10 mouse cellular contexts compared by ENCODE assay signal in the genomic region with DNA sequence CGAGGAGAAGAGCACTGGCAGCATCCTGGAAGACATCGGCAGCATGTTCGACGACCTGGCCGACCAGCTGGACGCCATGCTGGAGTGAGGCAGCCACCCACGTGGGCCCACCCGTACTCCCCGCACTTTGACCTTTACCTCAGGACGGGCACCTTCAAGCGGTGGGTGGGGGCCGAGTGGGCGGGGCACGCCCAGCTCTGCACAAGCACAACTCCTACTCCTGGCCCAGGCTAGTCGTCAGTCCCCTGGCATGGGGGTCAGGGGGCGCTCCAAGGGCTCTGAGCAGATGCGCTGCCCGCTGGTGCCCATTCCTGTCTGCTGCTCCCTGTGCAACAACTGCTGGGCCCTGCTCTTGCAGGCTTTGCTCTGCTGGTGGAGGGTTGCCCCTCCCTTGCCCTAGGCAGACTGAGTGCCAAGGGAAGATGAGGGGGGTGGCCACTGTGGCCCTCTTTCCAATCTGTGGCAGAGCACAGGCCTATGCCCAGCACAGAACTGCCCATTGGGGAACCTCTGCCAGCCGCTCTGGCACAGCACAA. TPM values are rescaled to one million over a fixed set of nuclear protein-coding genes. Genes with fewer than 3 reads are reported as not detected.
DNase-seq lines count a peak whose midpoint lies in the region; ATAC-seq and TF ChIP-seq lines count a peak whose summit lies in the region.
"Had no signal": no experiment of that assay in that cellular context is flagged by ENCODE, and none has a peak within 500 bp of the region (broad histone marks: within the 10 kb centered on the region; RNA-seq: fewer than 3 reads in every experiment).

No protein-coding gene starts in this region.

- no peak overlapping the region for H3K4me3 ChIP-seq in heart, postnatal 0 days (ENCODE audit: low read depth, low read length)
- no peak overlapping the region for H3K4me3 ChIP-seq in intestine, postnatal 0 days (ENCODE audit: low read depth, low read length)
- no peak overlapping the region for H3K4me3 ChIP-seq in stomach, embryonic 15.5 days (replicated peaks)

- no peaks in the 10 kb centered on the region for H3K4me1 ChIP-seq in heart, postnatal 0 days (ENCODE audit: control insufficient read depth, insufficient read depth)
- 0 out of 2 replicates have a peak, but pooled peaks cover 6% of the 10 kb centered on the region for H3K4me1 ChIP-seq in intestine, postnatal 0 days (replicated peaks; ENCODE audit: control insufficient read depth, insufficient read depth, low read length)
- peaks cover 8% of the 10 kb centered on the region for H3K4me1 ChIP-seq in stomach, embryonic 15.5 days

- peak; percentile 7; the same call in 1 of the 2 replicates for ATAC-seq in heart, postnatal 0 days (ENCODE audit: insufficient read depth, low read depth)
- peak; percentile 31 for ATAC-seq in intestine, postnatal 0 days
- ATAC-seq in stomach, embryonic 15.5 days (ENCODE audit: insufficient read depth, low FRiP score, low read depth) = peak; percentile 29; the same call in 1 of the 2 replicates

- 57% methylated on average over 19 of the region's 19 CpGs for WGBS in heart, postnatal 0 days
- 30% methylated on average over 16 of the region's 19 CpGs for WGBS in intestine, postnatal 0 days
- 39% methylated on average over 19 of the region's 19 CpGs for WGBS in stomach, embryonic 15.5 days

- no peak overlapping the region for H3K27ac ChIP-seq in heart, postnatal 0 days (ENCODE audit: low read depth)
- no peak overlapping the region for H3K27ac ChIP-seq in intestine, postnatal 0 days (ENCODE audit: low read depth, low read length)
- H3K27ac ChIP-seq in stomach, embryonic 15.5 days = no peak overlapping the region

- TF ChIP-seq CTCF in heart, postnatal 0 days (IDR thresholded peaks at IDR 0.05; ENCODE audit: low read depth) = no peak
- no peak for TF ChIP-seq CTCF in intestine, postnatal 0 days (IDR thresholded peaks at IDR 0.05; ENCODE audit: low read depth)

- intact Hi-C loops in heart, postnatal 36 days (cut with DNase I) = no loop called here

- peak overlapping the region; percentile 56; the same call in 1 of the 2 replicates for H3K4me2 ChIP-seq in heart, postnatal 0 days (ENCODE audit: low read depth, low read length)
- peak overlapping the region; percentile 54 for H3K4me2 ChIP-seq in intestine, postnatal 0 days (replicated peaks; ENCODE audit: low read depth)
- H3K4me2 ChIP-seq in stomach, embryonic 15.5 days = peak overlapping the region; percentile 39; the same call in 1 of the 2 replicates

- peaks cover 4% of the 10 kb centered on the region; the same call in 1 of the 2 replicates for H3K27me3 ChIP-seq in heart, postnatal 0 days (ENCODE audit: control insufficient read depth, insufficient read depth, low read length)
- no peaks in the 10 kb centered on the region for H3K27me3 ChIP-seq in intestine, postnatal 0 days (replicated peaks; ENCODE audit: control insufficient read depth, insufficient read depth, low read length)
- no peaks in the 10 kb centered on the region for H3K27me3 ChIP-seq in stomach, embryonic 15.5 days (replicated peaks)

- DNase-seq in heart, postnatal 0 days (ENCODE audit: low spot score) = no peak
- no peak for DNase-seq in heart, postnatal 36 days
- DNase-seq in right cerebral cortex, postnatal 10 days (ENCODE audit: low spot score in 2 of 2) = peak; percentile 70 to 72
- no peak for DNase-seq in right cerebral cortex, adult 18-20 months
- no peak for DNase-seq in retina, postnatal 1 day
- DNase-seq in right cerebral cortex, adult 2 months (ENCODE audit: low spot score in 2 of 2) = no peak
- DNase-seq: cerebellum, adult 9-10 months had no signal

- no peak overlapping the region for H3K9ac ChIP-seq in heart, postnatal 0 days (replicated peaks; ENCODE audit: low read depth, low read length)
- no peak overlapping the region for H3K9ac ChIP-seq in intestine, postnatal 0 days (ENCODE audit: low read depth, low read length)
- H3K9ac ChIP-seq in stomach, embryonic 15.5 days = no peak overlapping the region

- peaks cover 45% of the 10 kb centered on the region for H3K36me3 ChIP-seq in heart, postnatal 0 days (replicated peaks; ENCODE audit: control insufficient read depth, insufficient read depth, low read length)
- H3K36me3 ChIP-seq in intestine, postnatal 0 days (ENCODE audit: control insufficient read depth, insufficient read depth) = peaks cover 46% of the 10 kb centered on the region
- peaks cover 44% of the 10 kb centered on the region for H3K36me3 ChIP-seq in stomach, embryonic 15.5 days

- no peaks in the 10 kb centered on the region for H3K9me3 ChIP-seq in heart, postnatal 0 days (replicated peaks; ENCODE audit: control insufficient read depth, low read length)
- H3K9me3 ChIP-seq in intestine, postnatal 0 days (ENCODE audit: control insufficient read depth) = no peaks in the 10 kb centered on the region
- no peaks in the 10 kb centered on the region for H3K9me3 ChIP-seq in stomach, embryonic 15.5 days

- TF ChIP-seq EP300 in heart, postnatal 0 days (IDR thresholded peaks at IDR 0.05; ENCODE audit: low read depth) = no peak

RNA-seq across cellular contexts. Expression of gene Caskin1, which starts 18.8 kb away (rescaled TPM):
- total RNA-seq in heart, postnatal 0 days (2014; rRNA removed; ENCODE audit: low replicate concordance) = 0.11 TPM in 1 of 2 replicates, not detected in the other
- 0.14 TPM in 2 replicates for polyA plus RNA-seq in heart, postnatal 0 days (2015; fragmentation: Nextera tagmentation; extraction: Ambion mirVana)
- under 1 TPM; 0.11 to 0.14 TPM for total RNA-seq in heart, postnatal 36 days (2021)
- 0.69 and 0.78 TPM in 2 replicates for polyA plus RNA-seq in intestine, postnatal 0 days (2015; fragmentation: Nextera tagmentation; extraction: Ambion mirVana)
- polyA plus RNA-seq in stomach, embryonic 15.5 days (2015; fragmentation: Nextera tagmentation; extraction: Ambion mirVana) = 2.6 and 3.0 TPM in 2 replicates

RNA-seq across cellular contexts. Expression of gene Traf7, which starts 20.5 kb away (rescaled TPM):
- 206 and 281 TPM in 2 replicates for total RNA-seq in heart, postnatal 0 days (2014; rRNA removed; ENCODE audit: low replicate concordance)
- 46.0 and 48.9 TPM in 2 replicates for polyA plus RNA-seq in heart, postnatal 0 days (2015; fragmentation: Nextera tagmentation; extraction: Ambion mirVana)
- total RNA-seq in heart, postnatal 36 days (2021) = 10 to 100 TPM; 45.7 to 51.6 TPM
- polyA plus RNA-seq in intestine, postnatal 0 days (2015; fragmentation: Nextera tagmentation; extraction: Ambion mirVana) = 39.7 and 41.2 TPM in 2 replicates
- polyA plus RNA-seq in stomach, embryonic 15.5 days (2015; fragmentation: Nextera tagmentation; extraction: Ambion mirVana) = 82.7 and 84.2 TPM in 2 replicates

RNA-seq across cellular contexts. Expression of gene Rab26, which starts 26.8 kb away (rescaled TPM):
- 0.27 TPM in 1 of 2 replicates, not detected in the other for total RNA-seq in heart, postnatal 0 days (2014; rRNA removed; ENCODE audit: low replicate concordance)
- polyA plus RNA-seq in heart, postnatal 0 days (2015; fragmentation: Nextera tagmentation; extraction: Ambion mirVana) = 0.46 and 0.54 TPM in 2 replicates
- total RNA-seq in heart, postnatal 36 days (2021) = not detected
- 0.31 and 0.63 TPM in 2 replicates for polyA plus RNA-seq in intestine, postnatal 0 days (2015; fragmentation: Nextera tagmentation; extraction: Ambion mirVana)
- 8.3 and 11.6 TPM in 2 replicates for polyA plus RNA-seq in stomach, embryonic 15.5 days (2015; fragmentation: Nextera tagmentation; extraction: Ambion mirVana)

RNA-seq across cellular contexts. Expression of gene Mlst8, which starts 28.3 kb away (rescaled TPM):
- total RNA-seq in heart, postnatal 0 days (2014; rRNA removed; ENCODE audit: low replicate concordance) = 12.4 and 44.9 TPM in 2 replicates
- polyA plus RNA-seq in heart, postnatal 0 days (2015; fragmentation: Nextera tagmentation; extraction: Ambion mirVana) = 10.1 and 11.5 TPM in 2 replicates
- 1 to 10 TPM; 8.1 to 9.0 TPM for total RNA-seq in heart, postnatal 36 days (2021)
- 11.9 and 12.9 TPM in 2 replicates for polyA plus RNA-seq in intestine, postnatal 0 days (2015; fragmentation: Nextera tagmentation; extraction: Ambion mirVana)
- polyA plus RNA-seq in stomach, embryonic 15.5 days (2015; fragmentation: Nextera tagmentation; extraction: Ambion mirVana) = 25.0 and 30.5 TPM in 2 replicates

RNA-seq across cellular contexts. Expression of gene Bricd5, which starts 33.5 kb away (rescaled TPM):
- not detected in 2 replicates for total RNA-seq in heart, postnatal 0 days (2014; rRNA removed; ENCODE audit: low replicate concordance)
- not detected in 2 replicates for polyA plus RNA-seq in heart, postnatal 0 days (2015; fragmentation: Nextera tagmentation; extraction: Ambion mirVana)
- total RNA-seq in heart, postnatal 36 days (2021) = not detected
- polyA plus RNA-seq in intestine, postnatal 0 days (2015; fragmentation: Nextera tagmentation; extraction: Ambion mirVana) = not detected in 2 replicates
- 0.31 TPM in 1 of 2 replicates, not detected in the other for polyA plus RNA-seq in stomach, embryonic 15.5 days (2015; fragmentation: Nextera tagmentation; extraction: Ambion mirVana)
- polyA plus RNA-seq: stomach, embryonic 14.5 days had no signal

Comparison
In these comparisons a context has a peak if more than half of its experiments do, and no peak if none do; other contexts are left out.
1. DNase-seq: peak in right cerebral cortex, postnatal 10 days (2 of 2); none in heart, postnatal 0 days (single experiment), heart, postnatal 36 days (0 of 2), right cerebral cortex, adult 18-20 months (single experiment), retina, postnatal 1 day (single experiment) and right cerebral cortex, adult 2 months (0 of 2).
2. Peak in every context shown above with its lines, with median percentiles within 50 percentile points of each other: ATAC-seq and H3K4me2 ChIP-seq.